Mouse (Mus musculus): ENCODE data around the gene Cyct. TPM values are rescaled to one million over a fixed set of nuclear protein-coding genes. Genes with fewer than 3 reads are reported as not detected.

Gene Cyct
- not detected in 2 replicates for polyA plus RNA-seq (2012; rRNA removed)

GRCm38 (mm10) chr2:76360226-76360625, at the start of gene Cyct:
Cyct (minus strand) TSS chr2:76360450.
- DNase-seq (ENCODE audit: low read depth): no peak

- DNase-seq (ENCODE audit: low read depth): no peak
Measured at GRCm38 (mm10) chr2:76409986-76410385, 49.7 kb upstream of the Cyct start.

- no peak for DNase-seq (ENCODE audit: low read depth)
Measured at GRCm38 (mm10) chr2:76409526-76409925, 49.3 kb upstream of the Cyct start.

GRCm38 (mm10) chr2:76406937-76407441, 46.7 kb upstream of the Cyct start:
- no peak for DNase-seq (ENCODE audit: low read depth)

DNA sequence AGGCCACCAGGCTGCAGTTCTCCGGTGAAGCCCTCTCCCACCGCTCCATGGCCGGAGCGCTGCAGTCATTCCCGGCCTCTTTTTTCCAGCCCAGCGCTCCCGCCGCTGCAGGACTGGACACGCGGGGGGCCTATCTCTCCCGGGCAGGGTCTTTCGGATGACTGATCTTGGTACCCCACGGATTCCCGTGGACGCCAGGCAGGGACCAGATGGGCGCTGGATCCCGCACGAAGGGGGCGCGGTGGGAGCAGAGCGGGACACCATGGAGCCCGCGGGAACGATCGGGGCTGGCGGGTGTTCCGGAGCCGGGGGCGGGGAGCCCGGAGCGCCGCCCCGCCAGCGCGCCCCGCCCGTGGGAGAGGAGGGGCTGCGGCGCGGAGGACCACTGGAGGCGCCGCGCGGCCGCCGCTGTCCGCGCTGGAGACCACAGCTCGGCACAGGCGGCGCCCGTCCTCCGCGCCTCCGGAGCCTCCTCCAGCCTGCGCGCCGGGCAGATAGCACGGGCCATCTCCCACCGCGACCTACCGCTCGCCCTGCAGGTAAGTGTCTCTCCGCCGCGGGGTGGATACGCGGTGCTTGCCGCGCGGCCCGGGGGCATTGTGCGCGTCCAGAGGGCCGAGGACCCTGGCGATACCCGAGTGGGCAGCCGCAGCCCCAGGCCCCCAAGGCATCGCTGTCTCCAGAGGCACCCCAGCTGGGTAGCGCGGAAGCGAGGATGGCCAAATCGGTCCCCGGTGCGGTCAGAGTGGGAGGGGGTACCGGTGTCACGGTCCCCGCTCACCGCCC, 46.1 kb upstream of the Cyct start, which contains the start of gene Osbpl6:
Gene Osbpl6, plus strand, starts transcription at position 358 of the 786 bp plus-strand sequence.
- DNase-seq (ENCODE audit: low read depth): no peak

- DNase-seq (ENCODE audit: low read depth): no peak
Measured at GRCm38 (mm10) chr2:76405596-76406150, 45.4 kb upstream of the Cyct start.

DNA sequence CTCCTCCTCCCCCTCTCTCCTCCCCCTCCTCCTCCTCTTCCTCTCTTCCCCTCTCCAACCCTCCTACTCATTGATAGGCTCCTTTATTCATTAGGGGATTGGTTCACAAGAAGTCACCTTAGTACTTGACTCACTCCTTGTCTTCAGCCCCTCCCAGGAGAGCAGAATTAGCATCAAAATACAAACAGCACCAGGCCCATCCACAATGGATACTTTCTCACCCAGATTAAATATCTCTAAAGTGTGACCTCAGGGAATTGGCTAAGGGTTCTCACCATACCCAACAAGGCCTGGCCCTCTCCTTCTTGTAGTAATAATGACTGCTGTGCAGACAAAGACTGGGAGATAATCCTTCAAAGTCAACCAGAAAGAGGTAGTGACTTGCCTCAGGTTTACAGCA, 39.9 kb upstream of the Cyct start:
- DNase-seq (ENCODE audit: low read depth): no peak

GRCm38 (mm10) chr2:76386531-76386930, 26.3 kb upstream of the Cyct start:
- DNase-seq (ENCODE audit: low read depth): no peak

DNA sequence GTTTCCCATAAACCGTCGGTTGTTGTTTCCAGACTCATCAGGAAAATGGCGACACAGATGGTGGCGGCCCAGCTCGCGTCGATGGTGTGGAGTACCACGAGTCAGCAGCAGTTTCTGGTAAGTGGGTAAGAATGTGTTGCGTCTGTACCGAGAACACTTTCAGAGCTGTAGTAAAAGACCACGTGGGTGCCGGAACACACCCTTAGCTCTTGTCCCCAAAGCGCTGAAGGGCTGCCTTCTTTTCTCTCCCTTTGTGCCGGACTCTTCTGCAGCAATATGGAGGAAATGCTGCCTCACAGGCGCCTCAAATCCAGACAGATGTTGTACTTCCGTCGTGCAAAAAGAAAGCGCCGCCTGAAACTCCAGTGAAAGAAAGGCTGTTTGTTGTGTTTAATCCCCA, 18.4 kb upstream of the Cyct start:
- DNase-seq (ENCODE audit: low read depth): no peak

DNA sequence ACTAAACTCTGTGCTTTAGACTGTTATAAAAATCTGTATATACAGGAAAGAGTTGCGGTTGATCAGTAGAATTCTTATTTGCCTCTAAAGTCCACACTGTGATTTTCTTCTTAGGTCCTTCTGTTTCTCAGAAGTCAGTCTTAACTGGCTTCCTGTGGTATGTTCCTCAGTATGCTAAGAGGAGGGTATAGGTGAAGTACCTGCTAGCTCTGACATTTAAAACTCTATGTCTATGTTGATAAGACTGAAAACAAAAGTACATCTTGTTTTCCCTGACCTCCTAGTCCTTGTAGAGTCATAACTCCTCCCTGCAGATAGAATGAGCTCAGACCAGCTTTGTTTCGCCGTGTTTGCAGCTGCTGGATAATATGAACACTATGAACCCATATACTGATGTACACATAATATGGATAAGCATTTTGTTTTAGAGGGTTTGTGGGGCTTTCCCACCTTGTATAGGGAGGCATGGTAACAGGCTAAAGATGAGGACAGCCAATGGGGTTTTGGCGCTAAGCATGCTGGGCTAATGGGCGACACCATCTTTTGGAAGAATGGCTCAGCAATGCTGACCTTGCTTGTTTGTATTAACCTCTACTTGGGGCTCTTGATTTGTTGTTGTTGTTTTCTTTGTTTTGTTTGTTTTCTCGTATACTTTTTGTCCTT, 14.4 kb upstream of the Cyct start:
- no peak for DNase-seq (ENCODE audit: low read depth)

DNA sequence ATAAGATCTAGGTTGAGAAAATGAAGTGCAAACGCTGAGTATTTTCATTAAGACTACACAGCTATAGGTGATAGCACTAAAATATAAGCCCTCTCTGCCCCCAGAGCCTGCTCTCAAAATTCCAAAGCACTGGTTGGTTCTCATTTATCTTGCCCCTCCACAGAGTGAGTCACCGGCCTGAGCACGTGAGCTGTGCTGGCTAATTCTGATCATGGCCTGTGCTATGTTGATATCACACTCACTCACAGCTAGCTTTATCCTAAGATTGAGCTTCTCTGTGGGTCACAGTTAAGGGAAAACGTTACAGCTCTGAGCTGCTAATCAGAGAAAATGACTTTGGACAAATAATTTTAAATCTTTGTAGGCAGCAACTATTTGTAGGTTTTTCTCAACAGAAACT, 12.0 kb upstream of the Cyct start:
- DNase-seq (ENCODE audit: low read depth): no peak

DNA sequence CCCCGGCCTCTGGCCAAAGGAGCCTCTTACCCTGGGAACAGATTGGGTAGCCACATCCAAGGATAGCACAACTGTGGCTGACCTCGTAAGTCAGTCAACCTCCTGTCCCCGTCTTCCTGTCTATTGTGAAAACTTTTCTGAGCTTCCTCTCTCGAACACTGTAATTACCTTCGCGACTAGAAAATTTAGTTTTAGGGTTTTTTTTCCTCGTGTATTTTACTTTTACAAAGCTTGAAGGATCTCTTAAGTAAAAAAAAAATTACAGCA, 10.3 kb upstream of the Cyct start:
- no peak for DNase-seq (ENCODE audit: low read depth)

GRCm38 (mm10) chr2:76369821-76370655, 9.8 kb upstream of the Cyct start, which contains the start of gene Rbm45:
Rbm45 (plus strand) TSS chr2:76369984.
- DNase-seq (ENCODE audit: low read depth): peak; percentile 51

GRCm38 (mm10) chr2:76368861-76369660, 8.8 kb upstream of the Cyct start:
- DNase-seq (ENCODE audit: low read depth): no peak

DNA sequence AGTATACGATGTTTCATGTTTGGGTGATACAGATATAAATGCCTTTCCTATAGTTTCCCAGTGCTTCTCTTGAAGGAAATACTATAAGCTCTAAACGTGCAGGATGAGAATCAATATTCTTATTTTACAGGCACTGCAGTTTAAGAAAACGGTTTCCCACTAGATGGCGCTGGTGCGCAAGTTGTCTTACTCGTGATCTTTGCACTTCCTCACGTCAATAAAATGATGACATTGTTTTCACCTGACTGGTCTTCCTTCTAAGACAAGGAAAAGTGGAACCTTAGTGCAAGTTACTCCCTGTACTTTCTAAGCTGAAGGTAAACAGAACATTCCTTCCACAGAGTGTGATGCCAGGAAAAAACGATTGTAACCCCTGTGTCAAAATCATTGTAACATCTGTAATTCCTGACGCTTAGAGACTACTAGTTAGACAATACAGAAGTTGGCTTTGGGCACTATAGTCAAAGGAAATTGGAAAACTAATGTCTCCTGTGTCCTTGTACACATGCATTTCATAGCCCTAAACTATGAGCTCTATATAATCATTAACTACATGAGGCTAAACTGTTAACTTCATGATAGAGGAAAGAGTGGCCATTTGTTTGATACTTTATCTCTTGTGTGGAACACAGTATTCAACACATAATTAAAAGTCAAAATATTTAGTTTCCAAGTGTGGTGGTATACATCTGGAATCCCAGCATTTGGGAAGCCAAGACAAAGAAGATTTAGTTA, 7.1 kb upstream of the Cyct start:
- no peak for DNase-seq (ENCODE audit: low read depth)

DNA sequence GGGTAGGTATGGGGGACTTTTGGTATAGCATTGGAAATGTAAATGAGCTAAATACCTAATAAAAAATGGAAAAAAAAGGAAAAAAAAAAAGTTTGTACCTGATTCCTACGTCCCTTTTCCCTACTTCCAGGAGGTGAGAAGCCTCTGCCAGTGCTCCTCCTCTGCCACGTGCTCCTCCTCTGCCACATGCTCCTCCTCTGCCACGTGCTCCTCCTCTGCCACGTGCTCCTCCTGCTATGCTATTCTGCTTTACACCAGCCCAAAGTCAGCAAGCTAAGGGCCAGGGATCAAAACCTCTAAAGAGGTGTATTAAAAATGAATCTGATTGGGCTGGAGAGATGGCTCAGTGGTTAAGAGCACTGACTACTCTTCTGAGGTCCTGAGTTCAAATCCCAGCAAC, 5.6 kb upstream of the Cyct start:
- no peak for DNase-seq (ENCODE audit: low read depth)

DNA sequence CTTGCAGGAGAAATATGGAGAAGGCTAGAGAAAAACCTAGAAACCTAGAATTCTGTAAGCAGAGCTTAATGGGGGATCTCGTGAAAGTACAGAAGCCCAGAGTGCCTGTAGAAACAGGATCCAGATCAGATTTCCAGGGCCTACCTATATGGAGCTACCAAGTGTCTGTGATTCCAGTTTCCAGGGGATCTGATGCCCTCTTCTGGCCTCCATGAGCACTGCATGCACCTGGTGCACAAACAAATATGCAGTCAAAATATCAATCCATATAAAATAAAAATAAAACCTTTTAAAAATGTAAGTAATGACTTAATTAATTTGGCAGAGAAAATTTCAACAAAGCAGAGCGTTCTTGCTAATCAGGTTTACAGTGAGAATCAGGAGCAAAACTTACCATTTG, 1.9 kb upstream of the Cyct start:
- no peak for DNase-seq (ENCODE audit: low read depth)

GRCm38 (mm10) chr2:76347839-76348238, 12.4 kb downstream of the Cyct start:
- DNase-seq (ENCODE audit: low read depth): no peak

GRCm38 (mm10) chr2:76342146-76342545, 18.1 kb downstream of the Cyct start:
- no peak for DNase-seq (ENCODE audit: low read depth)
